Mouse (Mus musculus): ENCODE measurements around the gene Scamp5.

DNA sequence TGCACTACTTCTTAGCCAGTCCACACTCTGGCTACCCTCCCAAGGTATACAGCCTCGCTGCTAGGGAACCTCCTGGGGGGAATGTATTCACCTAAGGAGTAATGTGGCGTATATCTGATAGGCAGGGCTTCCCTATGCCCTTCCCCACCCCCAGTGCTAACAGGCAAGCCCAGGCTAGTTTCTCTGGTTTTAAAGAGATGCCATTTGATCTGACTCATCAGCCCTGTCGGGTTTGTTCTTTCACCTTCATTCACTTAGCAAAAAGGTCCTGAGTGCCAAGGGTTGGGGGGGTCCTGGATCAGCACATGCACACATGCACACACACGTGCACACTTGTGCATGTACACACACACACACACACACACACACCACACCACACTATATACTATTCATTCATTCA is 39.9 kb downstream of the Scamp5 start:
- no peak for TF ChIP-seq CTCF (IDR thresholded peaks at IDR 0.05; ENCODE audit: control insufficient read depth, insufficient read depth, low read length)
- no peak for TF ChIP-seq POLR2A (IDR thresholded peaks at IDR 0.05; ENCODE audit: borderline replicate concordance, control insufficient read depth, low read depth, low read length)
